Mouse (Mus musculus) heart, embryonic 10.5 days (tissue): ENCODE results near the gene Arnt2. TPM values are rescaled to one million over a fixed set of nuclear protein-coding genes. Genes with fewer than 3 reads are reported as not detected.

ENCODE experiments used
- DNase-seq: peaks from one replicate; pipeline ENCODE4 v3.0.0-alpha.2; 2017; ENCODE audit warnings: low spot score
- H3K27ac ChIP-seq: fragments of 300-500 bp; sonication (generic); 2 replicates; pipeline ENCODE4 v1.5.1; 2016; ENCODE audit warnings: mild to moderate bottlenecking
- H3K27me3 ChIP-seq: fragments of 300-500 bp; sonication (generic); 2 replicates; pipeline ENCODE4 v1.6.1; 2016; ENCODE audit warnings: mild to moderate bottlenecking; ENCODE audit not compliant: poor library complexity, insufficient read depth, severe bottlenecking
- H3K36me3 ChIP-seq: fragments of 300-500 bp; sonication (generic); 2 replicates; pipeline ENCODE4 v1.6.1; 2016; ENCODE audit warnings: mild to moderate bottlenecking, moderate library complexity
- H3K4me1 ChIP-seq: fragments of 300-500 bp; sonication (generic); 2 replicates; pipeline ENCODE4 v1.6.1; 2016; ENCODE audit warnings: mild to moderate bottlenecking
- H3K4me3 ChIP-seq: fragments of 300-500 bp; sonication (generic); 2 replicates; pipeline ENCODE4 v1.5.1; 2016; ENCODE audit warnings: mild to moderate bottlenecking, moderate library complexity
- H3K9me3 ChIP-seq: fragments of 300-500 bp; sonication (generic); 2 replicates; pipeline ENCODE4 v1.6.1; 2016; ENCODE audit warnings: mild to moderate bottlenecking, moderate library complexity
- WGBS: fragments of 180-500 bp; shearing (Covaris S2); methylation state at CpG from one replicate; pipeline ENCODE4 v1.1.7; 2016; 5-methylcytosine and 5-hydroxymethylcytosine counted together
- polyA plus RNA-seq: library from polyadenylated mRNA; unstranded; fragments of >200 nt; fragmentation: Nextera tagmentation; extraction: Ambion mirVana; gene quantifications from 2 replicates; pipeline ENCODE4 v1.2.1, GENCODE M21; 2016

The Arnt2 gene
- polyA plus RNA-seq, 1 experiment from 2014 or later, result 4.7 TPM

- 63% methylated on average over 10 of the region's 10 CpGs for WGBS
- Histone ChIP-seq H3K36me3 (no peaks in the 10 kb centered on the region), H3K4me3 (no peak overlapping the region), H3K27ac (no peak overlapping the region), H3K9me3 (no peaks in the 10 kb centered on the region), H3K27me3 (no peaks in the 10 kb centered on the region), H3K4me1 (0 out of 2 replicates have a peak, but pooled peaks cover 3% of the 10 kb centered on the region)
- DNase-seq, result no peak
Measured at GRCm38 (mm10) chr7:84355619-84356570, 54.1 kb downstream of the Arnt2 start.

GRCm38 (mm10) chr7:84354890-84355289 lies 55.1 kb downstream of the Arnt2 start:
- no peaks in the 10 kb centered on the region for H3K27me3 ChIP-seq
- H3K4me1 ChIP-seq, result peaks cover 6% of the 10 kb centered on the region
- no peaks in the 10 kb centered on the region for H3K9me3 ChIP-seq
- WGBS, result 88% methylated on average over 2 of the region's 2 CpGs
- no peak overlapping the region for H3K4me3 ChIP-seq
- no peaks in the 10 kb centered on the region for H3K36me3 ChIP-seq
- DNase-seq, result no peak
- H3K27ac ChIP-seq, result no peak overlapping the region

GRCm38 (mm10) chr7:84350529-84350928 lies 59.4 kb downstream of the Arnt2 start:
- H3K4me3 ChIP-seq, result no peak overlapping the region
- DNase-seq, result no peak
- H3K27me3 ChIP-seq, result no peaks in the 10 kb centered on the region
- no peaks in the 10 kb centered on the region for H3K36me3 ChIP-seq
- peaks cover 11% of the 10 kb centered on the region for H3K4me1 ChIP-seq
- no peaks in the 10 kb centered on the region for H3K9me3 ChIP-seq
- H3K27ac ChIP-seq, result no peak overlapping the region

GRCm38 (mm10) chr7:84349976-84350375 lies 60.0 kb downstream of the Arnt2 start:
- 43% methylated on average over 2 of the region's 2 CpGs for WGBS
- Histone ChIP-seq H3K4me1 (peaks cover 11% of the 10 kb centered on the region), H3K36me3 (no peaks in the 10 kb centered on the region)

GRCm38 (mm10) chr7:84348145-84348911 lies 61.6 kb downstream of the Arnt2 start:
- Histone ChIP-seq H3K27ac (no peak overlapping the region), H3K4me3 (no peak overlapping the region), H3K36me3 (peaks cover 9% of the 10 kb centered on the region; the same call in 1 of the 2 replicates), H3K4me1 (peaks cover 11% of the 10 kb centered on the region), H3K9me3 (no peaks in the 10 kb centered on the region), H3K27me3 (no peaks in the 10 kb centered on the region)
- no peak for DNase-seq
- WGBS, result 83% methylated on average over 9 of the region's 9 CpGs

More at GRCm38 (mm10) chr7:84349976-84350375, 60.0 kb downstream of the Arnt2 start:
- Histone ChIP-seq H3K4me3 (no peak overlapping the region), H3K9me3 (no peaks in the 10 kb centered on the region), H3K27ac (no peak overlapping the region), H3K27me3 (no peaks in the 10 kb centered on the region)
- no peak for DNase-seq

GRCm38 (mm10) chr7:84343160-84343559 lies 66.8 kb downstream of the Arnt2 start:
- Histone ChIP-seq H3K36me3 (peaks cover 12% of the 10 kb centered on the region; the same call in 1 of the 2 replicates), H3K27ac (no peak overlapping the region), H3K27me3 (no peaks in the 10 kb centered on the region), H3K9me3 (no peaks in the 10 kb centered on the region), H3K4me3 (no peak overlapping the region), H3K4me1 (0 out of 2 replicates have a peak, but pooled peaks cover 10% of the 10 kb centered on the region)
- WGBS, result 86% methylated on average over 3 of the region's 3 CpGs
- no peak for DNase-seq

GRCm38 (mm10) chr7:84341001-84341400 lies 69.0 kb downstream of the Arnt2 start:
- DNase-seq, result no peak
- H3K27ac ChIP-seq, result no peak overlapping the region
- peaks cover 16% of the 10 kb centered on the region for H3K4me1 ChIP-seq
- no peaks in the 10 kb centered on the region for H3K27me3 ChIP-seq
- H3K36me3 ChIP-seq, result peaks cover 12% of the 10 kb centered on the region; the same call in 1 of the 2 replicates
- H3K4me3 ChIP-seq, result no peak overlapping the region
- no peaks in the 10 kb centered on the region for H3K9me3 ChIP-seq
- WGBS, result 79% methylated on average over 1 of the region's 1 CpGs

GRCm38 (mm10) chr7:84339186-84339585 lies 70.8 kb downstream of the Arnt2 start:
- Histone ChIP-seq H3K9me3 (no peaks in the 10 kb centered on the region), H3K4me3 (no peak overlapping the region), H3K36me3 (peaks cover 10% of the 10 kb centered on the region; the same call in 1 of the 2 replicates), H3K27ac (no peak overlapping the region), H3K27me3 (no peaks in the 10 kb centered on the region), H3K4me1 (peaks cover 20% of the 10 kb centered on the region)
- 44% methylated on average over 1 of the region's 1 CpGs for WGBS
- DNase-seq, result no peak

- 51% methylated on average over 4 of the region's 4 CpGs for WGBS
- Histone ChIP-seq H3K27ac (no peak overlapping the region), H3K9me3 (no peaks in the 10 kb centered on the region), H3K27me3 (no peaks in the 10 kb centered on the region), H3K36me3 (no peaks in the 10 kb centered on the region), H3K4me1 (peaks cover 24% of the 10 kb centered on the region), H3K4me3 (no peak overlapping the region)
- DNase-seq, result no peak
Measured at GRCm38 (mm10) chr7:84337768-84338167, 72.2 kb downstream of the Arnt2 start.

- Histone ChIP-seq H3K36me3 (no peaks in the 10 kb centered on the region), H3K27me3 (no peaks in the 10 kb centered on the region), H3K9me3 (no peaks in the 10 kb centered on the region), H3K4me1 (peaks cover 31% of the 10 kb centered on the region), H3K4me3 (no peak overlapping the region), H3K27ac (0 out of 2 replicates have a peak overlapping the region, but pooled peaks have one; percentile 32)
- 86% methylated on average over 4 of the region's 4 CpGs for WGBS
- DNase-seq, result no peak
Measured at GRCm38 (mm10) chr7:84336907-84337306, 73.1 kb downstream of the Arnt2 start.

- Histone ChIP-seq H3K4me3 (no peak overlapping the region), H3K4me1 (peaks cover 31% of the 10 kb centered on the region), H3K27me3 (no peaks in the 10 kb centered on the region), H3K36me3 (no peaks in the 10 kb centered on the region), H3K27ac (0 out of 2 replicates have a peak overlapping the region, but pooled peaks have one; percentile 32), H3K9me3 (no peaks in the 10 kb centered on the region)
- DNase-seq, result no peak
- 21% methylated on average over 2 of the region's 2 CpGs for WGBS
Measured at GRCm38 (mm10) chr7:84336580-84336886, 73.4 kb downstream of the Arnt2 start.

GRCm38 (mm10) chr7:84335766-84336579 lies 74.0 kb downstream of the Arnt2 start:
- H3K27ac ChIP-seq, result peak overlapping the region; percentile 29
- 62% methylated on average over 6 of the region's 6 CpGs for WGBS
- no peak overlapping the region for H3K4me3 ChIP-seq
- no peaks in the 10 kb centered on the region for H3K9me3 ChIP-seq
- peaks cover 31% of the 10 kb centered on the region for H3K4me1 ChIP-seq
- no peaks in the 10 kb centered on the region for H3K27me3 ChIP-seq
- H3K36me3 ChIP-seq, result no peaks in the 10 kb centered on the region
- no peak for DNase-seq
